Mouse (Mus musculus): ENCODE measurements around the gene Myh11. TPM values are rescaled to one million over a fixed set of nuclear protein-coding genes. Genes with fewer than 3 reads are reported as not detected.

Myh11 gene
- polyA plus RNA-seq, 1 experiment from 2014 or later = 33.7 TPM

DNA sequence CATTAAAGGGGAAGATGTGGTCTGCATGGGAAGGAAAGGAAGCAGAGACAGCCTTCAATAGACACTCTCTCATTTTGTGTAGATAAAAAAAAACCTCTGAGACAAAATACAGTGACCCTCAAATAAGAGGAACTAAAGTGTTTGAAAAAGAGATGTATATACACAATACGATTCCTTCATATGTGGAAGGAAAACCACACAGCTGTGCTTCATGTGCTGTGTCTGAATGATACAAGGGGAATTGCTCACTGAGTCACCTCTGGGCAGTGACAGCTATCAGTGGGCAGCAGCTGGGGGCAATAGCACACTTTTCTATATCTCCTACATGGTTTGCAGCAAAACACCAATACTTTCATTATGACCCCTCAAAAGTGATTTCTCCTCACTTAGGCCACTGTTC lies 16.2 kb upstream of the Myh11 start:
- H3K4me1 ChIP-seq (ENCODE audit: insufficient read depth, low read length) = peaks cover 16% of the 10 kb centered on the region; the same call in 1 of the 2 replicates
- no peak overlapping the region for H3K4me2 ChIP-seq (replicated peaks; ENCODE audit: low read depth, low read length)
- no peak overlapping the region for H3K27ac ChIP-seq (ENCODE audit: low read length)
- no peak overlapping the region for H3K4me3 ChIP-seq (ENCODE audit: low read length)
- ATAC-seq (ENCODE audit: low FRiP score, low TSS enrichment) = no peak
- 93% methylated on average over 1 of the region's 1 CpGs for WGBS
- H3K36me3 ChIP-seq (ENCODE audit: insufficient read depth, low read length) = peaks cover 34% of the 10 kb centered on the region
- H3K9me3 ChIP-seq (ENCODE audit: low read length) = no peaks in the 10 kb centered on the region
- H3K27me3 ChIP-seq (ENCODE audit: insufficient read depth, low read length) = no peaks in the 10 kb centered on the region
- H3K9ac ChIP-seq (replicated peaks; ENCODE audit: low read length) = no peak overlapping the region

DNA sequence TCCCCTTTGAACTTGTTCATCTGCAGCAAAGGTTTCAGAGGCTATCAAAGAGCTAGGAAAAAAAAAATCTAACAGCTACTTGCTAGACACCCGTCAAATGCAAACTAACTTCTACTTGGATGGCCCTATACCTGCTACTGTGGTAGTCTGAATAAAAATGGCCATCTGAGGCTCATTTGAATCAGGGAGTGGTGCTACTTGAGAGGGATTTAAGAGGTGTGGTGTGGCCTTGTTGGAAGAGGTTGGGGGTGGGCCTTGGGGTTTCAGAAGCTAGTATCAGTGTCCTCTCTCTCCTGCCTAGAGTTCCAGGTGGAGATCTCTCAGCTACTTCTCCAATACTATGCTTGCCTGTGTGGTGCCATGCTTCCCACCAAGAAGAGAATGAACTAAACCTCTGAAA lies 15.3 kb upstream of the Myh11 start:
- H3K4me2 ChIP-seq (replicated peaks; ENCODE audit: low read depth, low read length) = no peak overlapping the region
- H3K9ac ChIP-seq (replicated peaks; ENCODE audit: low read length) = no peak overlapping the region
- no peak overlapping the region for H3K27ac ChIP-seq (ENCODE audit: low read length)
- no peaks in the 10 kb centered on the region for H3K9me3 ChIP-seq (ENCODE audit: low read length)
- peaks cover 26% of the 10 kb centered on the region for H3K36me3 ChIP-seq (ENCODE audit: insufficient read depth, low read length)
- H3K4me3 ChIP-seq (ENCODE audit: low read length) = no peak overlapping the region
- ATAC-seq (ENCODE audit: low FRiP score, low TSS enrichment) = no peak
- no peaks in the 10 kb centered on the region for H3K27me3 ChIP-seq (ENCODE audit: insufficient read depth, low read length)
- peaks cover 16% of the 10 kb centered on the region; the same call in 1 of the 2 replicates for H3K4me1 ChIP-seq (ENCODE audit: insufficient read depth, low read length)
- 90% methylated on average over 1 of the region's 1 CpGs for WGBS

DNA sequence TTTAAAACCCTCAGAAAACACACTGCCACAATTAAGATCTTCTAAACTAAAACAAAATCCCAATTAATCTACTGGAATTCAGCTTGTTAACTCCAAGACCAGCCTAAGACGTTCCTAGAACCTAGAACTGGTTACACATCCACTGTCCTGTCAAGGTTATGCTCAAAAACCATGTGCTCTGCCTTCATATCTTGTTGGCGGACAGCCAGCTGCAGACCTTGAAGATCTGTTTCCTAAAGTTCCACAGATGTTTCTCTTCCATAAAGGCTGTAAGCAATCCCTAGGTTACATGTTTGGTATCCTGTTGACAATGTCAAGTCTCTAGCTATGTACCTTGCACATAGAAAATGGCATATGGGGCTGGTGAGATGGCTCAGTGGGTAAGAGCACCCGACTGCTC lies 13.6 kb upstream of the Myh11 start:
- no peaks in the 10 kb centered on the region for H3K27me3 ChIP-seq (ENCODE audit: insufficient read depth, low read length)
- H3K4me1 ChIP-seq (ENCODE audit: insufficient read depth, low read length) = peaks cover 16% of the 10 kb centered on the region; the same call in 1 of the 2 replicates
- H3K36me3 ChIP-seq (ENCODE audit: insufficient read depth, low read length) = peaks cover 27% of the 10 kb centered on the region
- H3K4me2 ChIP-seq (replicated peaks; ENCODE audit: low read depth, low read length) = no peak overlapping the region
- no peak overlapping the region for H3K4me3 ChIP-seq (ENCODE audit: low read length)
- no peak for ATAC-seq (ENCODE audit: low FRiP score, low TSS enrichment)
- H3K27ac ChIP-seq (ENCODE audit: low read length) = no peak overlapping the region
- no peak overlapping the region for H3K9ac ChIP-seq (replicated peaks; ENCODE audit: low read length)
- H3K9me3 ChIP-seq (ENCODE audit: low read length) = no peaks in the 10 kb centered on the region
- 86% methylated on average over 3 of the region's 3 CpGs for WGBS

DNA sequence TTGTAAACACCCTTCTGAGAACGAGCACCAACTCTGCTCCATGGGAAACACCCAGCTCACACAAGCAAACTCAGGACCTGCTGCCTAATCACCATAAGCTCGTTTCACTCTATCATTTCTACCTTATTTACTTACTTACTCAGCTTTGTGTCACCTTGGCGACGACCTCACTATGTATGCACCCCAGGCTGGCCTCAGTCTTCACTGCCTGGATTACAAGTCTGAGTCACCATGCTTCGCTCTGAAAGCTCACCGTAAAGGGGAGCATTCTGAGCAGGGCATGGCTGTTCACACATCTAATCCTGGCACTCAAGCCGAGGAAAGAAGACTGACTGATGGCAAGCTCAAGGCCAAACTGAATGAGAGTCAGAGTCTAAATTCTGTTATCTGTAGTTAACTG lies 12.5 kb upstream of the Myh11 start:
- peak; percentile 47; the same call in 1 of the 2 replicates for ATAC-seq (ENCODE audit: low FRiP score, low TSS enrichment)
- H3K4me3 ChIP-seq (ENCODE audit: low read length) = no peak overlapping the region
- no peaks in the 10 kb centered on the region for H3K27me3 ChIP-seq (ENCODE audit: insufficient read depth, low read length)
- 0 out of 2 replicates have a peak overlapping the region, but pooled peaks have one; percentile 7 for H3K9ac ChIP-seq (replicated peaks; ENCODE audit: low read length)
- no peaks in the 10 kb centered on the region for H3K9me3 ChIP-seq (ENCODE audit: low read length)
- H3K27ac ChIP-seq (ENCODE audit: low read length) = peak overlapping the region; percentile 69
- H3K4me1 ChIP-seq (ENCODE audit: insufficient read depth, low read length) = peaks cover 16% of the 10 kb centered on the region; the same call in 1 of the 2 replicates
- H3K4me2 ChIP-seq (replicated peaks; ENCODE audit: low read depth, low read length) = no peak overlapping the region
- H3K36me3 ChIP-seq (ENCODE audit: insufficient read depth, low read length) = peaks cover 35% of the 10 kb centered on the region
- WGBS = 66% methylated on average over 7 of the region's 7 CpGs

DNA sequence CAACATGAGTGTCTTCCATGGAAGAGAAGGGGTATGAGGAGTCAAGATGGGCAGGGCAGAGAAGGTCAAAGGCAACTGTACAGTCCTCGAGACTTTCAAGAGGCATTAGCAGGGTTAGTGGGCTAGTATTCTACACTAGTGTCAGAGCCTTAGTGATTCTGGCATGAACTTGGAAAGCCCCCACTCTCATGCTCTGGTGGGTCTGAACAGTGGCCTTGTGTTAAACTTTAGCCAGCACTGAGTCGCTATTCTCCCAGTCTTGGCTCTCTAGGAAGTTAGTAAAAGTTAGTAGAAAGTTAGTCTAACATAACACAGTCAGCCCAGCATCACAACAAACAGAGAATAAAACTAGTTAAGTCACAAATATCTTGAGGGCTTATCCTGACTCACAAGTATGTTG lies 12.0 kb upstream of the Myh11 start:
- WGBS = 56% methylated on average over 2 of the region's 2 CpGs
- no peaks in the 10 kb centered on the region for H3K9me3 ChIP-seq (ENCODE audit: low read length)
- H3K27me3 ChIP-seq (ENCODE audit: insufficient read depth, low read length) = no peaks in the 10 kb centered on the region
- ATAC-seq (ENCODE audit: low FRiP score, low TSS enrichment) = peak; percentile 81
- no peak overlapping the region for H3K4me3 ChIP-seq (ENCODE audit: low read length)
- peaks cover 35% of the 10 kb centered on the region for H3K36me3 ChIP-seq (ENCODE audit: insufficient read depth, low read length)
- H3K9ac ChIP-seq (replicated peaks; ENCODE audit: low read length) = no peak overlapping the region
- peaks cover 16% of the 10 kb centered on the region; the same call in 1 of the 2 replicates for H3K4me1 ChIP-seq (ENCODE audit: insufficient read depth, low read length)
- H3K27ac ChIP-seq (ENCODE audit: low read length) = peak overlapping the region; percentile 69
- no peak overlapping the region for H3K4me2 ChIP-seq (replicated peaks; ENCODE audit: low read depth, low read length)

DNA sequence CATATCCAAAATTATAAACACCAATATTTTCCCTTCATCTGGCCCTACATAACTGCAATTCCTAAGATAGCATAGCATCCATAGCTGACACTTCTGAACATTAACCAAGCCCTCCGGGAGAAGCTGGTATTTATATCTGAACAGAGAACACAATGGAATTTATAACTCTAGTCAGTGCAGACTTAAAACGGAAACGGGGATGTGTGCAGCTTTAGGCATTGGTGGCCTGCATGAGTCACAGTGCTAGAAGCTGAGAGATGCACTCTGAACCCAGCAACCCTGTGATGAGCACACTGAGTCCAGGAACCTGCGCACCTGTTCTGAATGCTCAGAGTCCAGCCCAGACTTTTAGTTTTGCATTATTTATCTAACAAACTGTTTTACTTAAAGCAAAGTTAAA lies 7.3 kb upstream of the Myh11 start:
- Histone ChIP-seq H3K27ac (ENCODE audit: low read length) (no peak overlapping the region), H3K9ac (replicated peaks; ENCODE audit: low read length) (no peak overlapping the region), H3K4me3 (ENCODE audit: low read length) (no peak overlapping the region), H3K4me1 (ENCODE audit: insufficient read depth, low read length) (0 out of 2 replicates have a peak, but pooled peaks cover 9% of the 10 kb centered on the region), H3K36me3 (ENCODE audit: insufficient read depth, low read length) (peaks cover 20% of the 10 kb centered on the region), H3K4me2 (replicated peaks; ENCODE audit: low read depth, low read length) (no peak overlapping the region), H3K27me3 (ENCODE audit: insufficient read depth, low read length) (no peaks in the 10 kb centered on the region), H3K9me3 (ENCODE audit: low read length) (no peaks in the 10 kb centered on the region)
- WGBS = 89% methylated on average over 4 of the region's 4 CpGs
- ATAC-seq (ENCODE audit: low FRiP score, low TSS enrichment) = no peak

DNA sequence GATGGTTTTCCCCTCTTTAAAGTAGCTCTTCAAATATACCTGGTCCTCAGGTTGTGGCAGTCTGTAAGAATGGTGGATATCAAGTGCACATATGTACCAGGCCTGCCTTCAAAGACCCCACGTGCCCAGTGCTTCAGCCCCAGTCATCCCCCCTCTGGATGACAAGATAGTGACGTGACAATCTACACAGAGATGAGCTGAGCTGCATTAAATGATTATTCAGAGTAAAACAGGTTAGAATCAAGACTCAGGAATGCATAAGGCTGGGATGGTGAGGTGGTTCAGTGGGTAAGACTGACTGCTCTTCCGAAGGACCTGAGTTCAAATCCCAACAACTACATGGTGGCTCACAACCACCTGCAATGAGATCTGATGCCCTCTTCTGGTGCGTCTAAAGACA lies 6.6 kb upstream of the Myh11 start:
- ATAC-seq (ENCODE audit: low FRiP score, low TSS enrichment) = no peak
- Histone ChIP-seq H3K4me1 (ENCODE audit: insufficient read depth, low read length) (peaks cover 4% of the 10 kb centered on the region; the same call in 1 of the 2 replicates), H3K36me3 (ENCODE audit: insufficient read depth, low read length) (peaks cover 18% of the 10 kb centered on the region), H3K27ac (ENCODE audit: low read length) (no peak overlapping the region), H3K9ac (replicated peaks; ENCODE audit: low read length) (no peak overlapping the region), H3K4me2 (replicated peaks; ENCODE audit: low read depth, low read length) (no peak overlapping the region), H3K4me3 (ENCODE audit: low read length) (no peak overlapping the region), H3K27me3 (ENCODE audit: insufficient read depth, low read length) (0 out of 2 replicates have a peak, but pooled peaks cover under 1% of the 10 kb centered on the region), H3K9me3 (ENCODE audit: low read length) (no peaks in the 10 kb centered on the region)
- 91% methylated on average over 4 of the region's 4 CpGs for WGBS

DNA sequence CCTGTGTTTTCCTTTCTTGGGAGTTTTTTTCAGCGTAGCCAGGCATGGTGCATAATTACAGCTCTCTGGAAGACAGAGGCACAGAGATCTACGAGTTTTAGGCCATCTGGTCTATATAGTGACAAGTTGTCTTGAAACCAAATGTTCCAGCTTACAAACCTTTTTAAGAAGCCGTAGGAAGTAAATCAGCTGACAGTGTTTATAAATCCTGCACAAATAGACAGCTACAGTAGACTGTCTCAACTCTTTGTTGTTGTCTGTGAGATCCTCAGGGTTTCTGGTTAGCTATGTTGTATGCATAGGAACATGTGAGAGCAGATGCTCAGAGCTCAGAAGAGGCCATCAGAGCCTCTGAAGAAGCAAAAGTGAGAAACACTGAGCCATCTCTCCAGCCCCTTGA lies 6.0 kb upstream of the Myh11 start:
- Histone ChIP-seq H3K4me2 (replicated peaks; ENCODE audit: low read depth, low read length) (no peak overlapping the region), H3K27me3 (ENCODE audit: insufficient read depth, low read length) (0 out of 2 replicates have a peak, but pooled peaks cover 3% of the 10 kb centered on the region), H3K27ac (ENCODE audit: low read length) (no peak overlapping the region), H3K36me3 (ENCODE audit: insufficient read depth, low read length) (peaks cover 18% of the 10 kb centered on the region), H3K4me3 (ENCODE audit: low read length) (no peak overlapping the region), H3K9ac (replicated peaks; ENCODE audit: low read length) (no peak overlapping the region), H3K4me1 (ENCODE audit: insufficient read depth, low read length) (peaks cover 8% of the 10 kb centered on the region; the same call in 1 of the 2 replicates), H3K9me3 (ENCODE audit: low read length) (no peaks in the 10 kb centered on the region)
- ATAC-seq (ENCODE audit: low FRiP score, low TSS enrichment) = no peak
- WGBS = 77% methylated on average over 3 of the region's 3 CpGs

DNA sequence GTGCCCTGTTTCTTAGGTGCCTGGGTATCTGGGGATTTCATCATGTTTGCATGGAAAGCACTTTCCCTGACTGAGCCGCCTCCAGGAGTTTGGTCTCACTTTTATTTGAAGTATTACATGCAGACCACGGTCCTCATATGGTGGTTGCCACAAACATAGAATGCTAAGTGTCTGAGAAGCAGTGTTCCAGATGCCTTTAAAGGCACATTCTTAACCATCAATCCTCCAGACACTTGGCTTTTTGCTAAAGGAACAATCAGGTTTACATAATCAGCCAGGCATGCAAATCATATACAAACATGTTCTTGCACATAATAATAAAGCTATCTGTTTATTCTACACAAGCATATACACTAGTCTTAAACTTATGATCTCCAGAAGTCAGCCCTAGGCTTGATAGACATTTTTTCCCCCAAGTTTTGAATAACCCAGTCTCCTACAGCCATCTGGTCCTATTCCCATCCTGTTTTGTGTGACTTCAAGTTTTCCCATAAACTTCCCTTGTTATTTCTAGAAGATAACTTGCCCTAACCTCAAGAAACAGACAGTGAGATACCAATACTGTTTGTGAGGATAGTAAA lies 5.5 kb upstream of the Myh11 start:
- Histone ChIP-seq H3K4me2 (replicated peaks; ENCODE audit: low read depth, low read length) (no peak overlapping the region), H3K36me3 (ENCODE audit: insufficient read depth, low read length) (peaks cover 18% of the 10 kb centered on the region), H3K4me3 (ENCODE audit: low read length) (no peak overlapping the region), H3K27me3 (ENCODE audit: insufficient read depth, low read length) (0 out of 2 replicates have a peak, but pooled peaks cover 3% of the 10 kb centered on the region), H3K4me1 (ENCODE audit: insufficient read depth, low read length) (peaks cover 11% of the 10 kb centered on the region; the same call in 1 of the 2 replicates), H3K27ac (ENCODE audit: low read length) (no peak overlapping the region), H3K9me3 (ENCODE audit: low read length) (no peaks in the 10 kb centered on the region), H3K9ac (replicated peaks; ENCODE audit: low read length) (no peak overlapping the region)
- ATAC-seq (ENCODE audit: low FRiP score, low TSS enrichment) = no peak
- WGBS = 84% methylated on average over 2 of the region's 2 CpGs

DNA sequence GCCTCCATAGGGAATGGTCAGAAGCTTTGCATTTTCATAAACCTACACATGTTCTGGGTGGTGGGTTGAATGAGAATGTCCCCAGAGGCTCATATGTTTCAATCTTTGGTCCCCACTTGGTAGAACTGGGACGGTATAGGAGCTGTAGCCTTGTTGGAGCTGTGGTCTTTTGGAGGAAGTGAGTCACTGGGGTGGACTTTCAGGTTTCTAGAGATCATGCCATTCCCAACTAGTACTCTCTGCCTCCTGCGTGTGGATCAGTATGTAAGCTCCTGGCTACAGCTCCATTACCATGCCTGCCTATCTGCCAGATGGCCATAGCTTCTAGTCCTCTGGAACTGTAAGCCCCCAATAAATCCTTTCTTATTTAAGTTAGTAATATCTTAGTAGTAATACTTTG lies 4.1 kb upstream of the Myh11 start:
- Histone ChIP-seq H3K9ac (replicated peaks; ENCODE audit: low read length) (no peak overlapping the region), H3K9me3 (ENCODE audit: low read length) (no peaks in the 10 kb centered on the region), H3K4me3 (ENCODE audit: low read length) (no peak overlapping the region), H3K4me1 (ENCODE audit: insufficient read depth, low read length) (peaks cover 11% of the 10 kb centered on the region; the same call in 1 of the 2 replicates), H3K36me3 (ENCODE audit: insufficient read depth, low read length) (peaks cover 16% of the 10 kb centered on the region), H3K27me3 (ENCODE audit: insufficient read depth, low read length) (0 out of 2 replicates have a peak, but pooled peaks cover 3% of the 10 kb centered on the region), H3K4me2 (replicated peaks; ENCODE audit: low read depth, low read length) (no peak overlapping the region), H3K27ac (ENCODE audit: low read length) (no peak overlapping the region)
- 80% methylated on average over 2 of the region's 2 CpGs for WGBS
- no peak for ATAC-seq (ENCODE audit: low FRiP score, low TSS enrichment)

All from kidney, embryonic 16.5 days (tissue).